ENCODE assay signal across 9 mouse cellular contexts in genomic region chr15:85935627-85936049, GRCm38 (mm10). TPM values are rescaled to one million over a fixed set of nuclear protein-coding genes. Genes with fewer than 3 reads are reported as not detected.
DNase-seq lines count a peak whose midpoint lies in the region; ATAC-seq lines count a peak whose summit lies in the region.
"Had no signal": no experiment of that assay in that cellular context is flagged by ENCODE, and none has a peak within 500 bp of the region (broad histone marks: within the 10 kb centered on the region; RNA-seq: fewer than 3 reads in every experiment).

No protein-coding gene starts in this region.

- H3K9ac ChIP-seq in hindbrain, embryonic 13.5 days: no peak overlapping the region
- no peak overlapping the region for H3K9ac ChIP-seq in heart, embryonic 12.5 days
- 0 out of 2 replicates have a peak overlapping the region, but pooled peaks have one; percentile 22 for H3K9ac ChIP-seq in limb, embryonic 11.5 days (ENCODE audit: low read length)
- no peak overlapping the region for H3K9ac ChIP-seq in stomach, embryonic 14.5 days (replicated peaks; ENCODE audit: low read depth, low read length)
- H3K9ac ChIP-seq: embryonic facial prominence, embryonic 15.5 days had no signal

- H3K36me3 ChIP-seq in hindbrain, embryonic 10.5 days: peaks cover 88% of the 10 kb centered on the region
- H3K36me3 ChIP-seq in hindbrain, embryonic 13.5 days: no peaks in the 10 kb centered on the region
- H3K36me3 ChIP-seq in heart, embryonic 12.5 days: no peaks in the 10 kb centered on the region
- no peaks in the 10 kb centered on the region for H3K36me3 ChIP-seq in limb, embryonic 11.5 days (ENCODE audit: control insufficient read depth, insufficient read depth, low read length)
- peaks cover 2% of the 10 kb centered on the region; the same call in 1 of the 2 replicates for H3K36me3 ChIP-seq in stomach, embryonic 14.5 days (ENCODE audit: control insufficient read depth, insufficient read depth, low read length)
- H3K36me3 ChIP-seq: embryonic facial prominence, embryonic 15.5 days had no signal

- ATAC-seq in hindbrain, embryonic 13.5 days (ENCODE audit: low FRiP score): no peak
- ATAC-seq in heart, embryonic 12.5 days (ENCODE audit: insufficient number of reproducible peaks, low FRiP score): peak; percentile 68
- no peak; the same call in 1 of the 2 replicates for ATAC-seq in limb, embryonic 11.5 days (ENCODE audit: insufficient number of reproducible peaks, low FRiP score, low TSS enrichment, low read depth)
- peak; percentile 80 for ATAC-seq in stomach, embryonic 14.5 days (ENCODE audit: insufficient number of reproducible peaks, insufficient read depth, low FRiP score, low read depth)

- peak overlapping the region; percentile 75 for H3K27ac ChIP-seq in hindbrain, embryonic 10.5 days
- no peak overlapping the region for H3K27ac ChIP-seq in hindbrain, embryonic 13.5 days
- H3K27ac ChIP-seq in heart, embryonic 12.5 days (ENCODE audit: poor library complexity, severe bottlenecking): peak overlapping the region; percentile 18
- H3K27ac ChIP-seq in limb, embryonic 11.5 days (replicated peaks; ENCODE audit: low read depth, low read length): no peak overlapping the region; the same call in 1 of the 2 replicates
- 0 out of 2 replicates have a peak overlapping the region, but pooled peaks have one; percentile 15 for H3K27ac ChIP-seq in stomach, embryonic 14.5 days (ENCODE audit: low read length)
- H3K27ac ChIP-seq: embryonic facial prominence, embryonic 15.5 days had no signal

- no peaks in the 10 kb centered on the region for H3K27me3 ChIP-seq in hindbrain, embryonic 10.5 days (ENCODE audit: insufficient read depth, poor library complexity, severe bottlenecking)
- H3K27me3 ChIP-seq in hindbrain, embryonic 13.5 days: no peaks in the 10 kb centered on the region
- no peaks in the 10 kb centered on the region for H3K27me3 ChIP-seq in heart, embryonic 12.5 days (replicated peaks)
- no peaks in the 10 kb centered on the region for H3K27me3 ChIP-seq in limb, embryonic 11.5 days (ENCODE audit: control insufficient read depth, insufficient read depth, low read length)
- no peaks in the 10 kb centered on the region for H3K27me3 ChIP-seq in stomach, embryonic 14.5 days (ENCODE audit: control insufficient read depth, insufficient read depth, low read length)
- H3K27me3 ChIP-seq: embryonic facial prominence, embryonic 15.5 days had no signal

- no peak overlapping the region for H3K4me3 ChIP-seq in hindbrain, embryonic 10.5 days
- H3K4me3 ChIP-seq in hindbrain, embryonic 13.5 days: no peak overlapping the region
- H3K4me3 ChIP-seq in heart, embryonic 12.5 days: no peak overlapping the region
- H3K4me3 ChIP-seq in limb, embryonic 11.5 days (ENCODE audit: low read depth, low read length): no peak overlapping the region
- H3K4me3 ChIP-seq in stomach, embryonic 14.5 days (ENCODE audit: low read depth, low read length): no peak overlapping the region
- H3K4me3 ChIP-seq: embryonic facial prominence, embryonic 15.5 days had no signal

- 36% methylated on average over 5 of the region's 5 CpGs for WGBS in hindbrain, embryonic 10.5 days
- WGBS in hindbrain, embryonic 13.5 days: 39% methylated on average over 5 of the region's 5 CpGs
- WGBS in heart, embryonic 12.5 days: 22% methylated on average over 5 of the region's 5 CpGs
- 16% methylated on average over 5 of the region's 5 CpGs for WGBS in limb, embryonic 11.5 days
- 13% methylated on average over 5 of the region's 5 CpGs for WGBS in stomach, embryonic 14.5 days

- intact Hi-C loops in gastrocnemius, postnatal 14 days (cut with DNase I; ENCODE audit: low total_unique reads): no loop called here

- H3K9me3 ChIP-seq in hindbrain, embryonic 10.5 days: no peaks in the 10 kb centered on the region
- H3K9me3 ChIP-seq in hindbrain, embryonic 13.5 days: no peaks in the 10 kb centered on the region
- H3K9me3 ChIP-seq in heart, embryonic 12.5 days (replicated peaks): no peaks in the 10 kb centered on the region
- no peaks in the 10 kb centered on the region for H3K9me3 ChIP-seq in limb, embryonic 11.5 days (ENCODE audit: control insufficient read depth, low read length)
- no peaks in the 10 kb centered on the region for H3K9me3 ChIP-seq in stomach, embryonic 14.5 days (ENCODE audit: control insufficient read depth, low read depth, low read length)
- H3K9me3 ChIP-seq: embryonic facial prominence, embryonic 15.5 days had no signal

- H3K4me1 ChIP-seq in hindbrain, embryonic 10.5 days (replicated peaks): peaks cover 21% of the 10 kb centered on the region
- H3K4me1 ChIP-seq in hindbrain, embryonic 13.5 days (replicated peaks): no peaks in the 10 kb centered on the region
- H3K4me1 ChIP-seq in heart, embryonic 12.5 days (replicated peaks): peaks cover 10% of the 10 kb centered on the region
- H3K4me1 ChIP-seq in limb, embryonic 11.5 days (ENCODE audit: control insufficient read depth, insufficient read depth, low read length): peaks cover 6% of the 10 kb centered on the region
- 0 out of 2 replicates have a peak, but pooled peaks cover 9% of the 10 kb centered on the region for H3K4me1 ChIP-seq in stomach, embryonic 14.5 days (ENCODE audit: control insufficient read depth, insufficient read depth, low read length)

- DNase-seq in hindbrain, embryonic 10.5 days (ENCODE audit: low spot score): peak; percentile 59
- DNase-seq in limb, embryonic 11.5 days (ENCODE audit: low spot score): peak; percentile 62
- DNase-seq in natural killer cell, adult 2 months (ENCODE audit: low spot score in 2 of 2): no peak
- DNase-seq in spleen, adult 18-20 months: no peak
- DNase-seq in gastrocnemius, postnatal 14 days: no peak

- no peak overlapping the region for H3K4me2 ChIP-seq in hindbrain, embryonic 13.5 days
- H3K4me2 ChIP-seq in heart, embryonic 12.5 days: no peak overlapping the region
- H3K4me2 ChIP-seq in limb, embryonic 11.5 days (ENCODE audit: low read depth, severe bottlenecking): no peak overlapping the region
- H3K4me2 ChIP-seq in stomach, embryonic 14.5 days (replicated peaks; ENCODE audit: low read depth, low read length): no peak overlapping the region
- H3K4me2 ChIP-seq: embryonic facial prominence, embryonic 15.5 days had no signal

RNA-seq across cellular contexts. Expression of gene Trmu, which starts 56.5 kb away (rescaled TPM):
- polyA plus RNA-seq in hindbrain, embryonic 10.5 days (2016; fragmentation: Nextera tagmentation; extraction: Ambion mirVana): 36.7 and 37.6 TPM in 2 replicates
- polyA plus RNA-seq in hindbrain, embryonic 13.5 days (2015; fragmentation: Nextera tagmentation; extraction: Ambion mirVana): 40.8 and 47.9 TPM in 2 replicates
- polyA plus RNA-seq in heart, embryonic 12.5 days (2016; fragmentation: Nextera tagmentation; extraction: Ambion mirVana): 29.9 and 30.1 TPM in 2 replicates
- polyA plus RNA-seq in limb, embryonic 11.5 days (2014; fragmentation: Nextera tagmentation; extraction: Ambion mirVana): 36.8 and 38.5 TPM in 2 replicates
- 38.6 and 41.9 TPM in 2 replicates for polyA plus RNA-seq in stomach, embryonic 14.5 days (2014; fragmentation: Nextera tagmentation; extraction: Ambion mirVana)
- 10 to 100 TPM; 13.7 to 21.3 TPM for total RNA-seq in gastrocnemius, postnatal 14 days (2021)

Comparison
In these comparisons a context has a peak if more than half of its experiments do, and no peak if none do; other contexts are left out.
1. H3K27ac ChIP-seq: peak in hindbrain, embryonic 10.5 days (single experiment), heart, embryonic 12.5 days (single experiment) and stomach, embryonic 14.5 days (single experiment); none in hindbrain, embryonic 13.5 days (single experiment) and limb, embryonic 11.5 days (single experiment).
2. DNase-seq: peak in hindbrain, embryonic 10.5 days (single experiment) and limb, embryonic 11.5 days (single experiment); none in natural killer cell, adult 2 months (0 of 2), spleen, adult 18-20 months (0 of 2) and gastrocnemius, postnatal 14 days (single experiment).
3. ATAC-seq: peak in heart, embryonic 12.5 days (single experiment) and stomach, embryonic 14.5 days (single experiment); none in hindbrain, embryonic 13.5 days (single experiment) and limb, embryonic 11.5 days (single experiment).